Mouse (Mus musculus): ENCODE measurements around the gene Galnt18.

- TF ChIP-seq CTCF (IDR thresholded peaks at IDR 0.05; ENCODE audit: borderline replicate concordance, control insufficient read depth, extremely low read depth, insufficient read depth, low read length, poor library complexity) = no peak
- no peak for TF ChIP-seq POLR2A (IDR thresholded peaks at IDR 0.05; ENCODE audit: control insufficient read depth, extremely low read depth, insufficient read depth, low read length, poor library complexity)
These were observed 31.2 kb downstream of the Galnt18 start for GRCm38 (mm10) chr7:111748571-111749071.
